Mouse (Mus musculus) thymus, postnatal 10 days (tissue): ENCODE measurements at regions not wholly inside any gene's neighbourhood (a gene's known extent, or its start where the extent isn't known, plus 50 kb on each side); places are given as distances from the start of the nearest gene placed in this dataset.

ENCODE experiments used
- DNase-seq, 2 experiments: peaks; one replicate each; pipeline ENCODE4 v3.0.0; 2021; ENCODE audit warnings: low spot score in 2 of 2

DNA sequence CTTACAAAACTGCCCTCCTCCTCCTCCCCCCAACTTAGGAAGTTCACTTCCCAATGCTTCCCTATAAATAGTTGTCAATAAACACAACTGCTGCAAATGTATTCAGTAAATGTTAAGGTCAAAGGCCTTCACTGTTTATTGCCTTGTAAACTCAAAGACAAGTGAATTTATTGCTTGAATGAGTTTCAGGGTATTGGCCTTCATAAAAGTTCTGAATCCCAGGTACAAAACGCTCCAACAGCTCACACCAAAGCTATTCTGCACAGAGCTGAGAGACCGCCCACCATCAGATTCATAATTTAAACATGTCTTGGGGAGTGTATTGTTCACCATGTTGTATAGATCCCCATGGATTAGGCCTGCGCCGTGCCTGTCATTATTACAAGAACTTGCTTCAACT, 53.9 kb upstream of the Cdkn3 start:
- DNase-seq = no peak

DNA sequence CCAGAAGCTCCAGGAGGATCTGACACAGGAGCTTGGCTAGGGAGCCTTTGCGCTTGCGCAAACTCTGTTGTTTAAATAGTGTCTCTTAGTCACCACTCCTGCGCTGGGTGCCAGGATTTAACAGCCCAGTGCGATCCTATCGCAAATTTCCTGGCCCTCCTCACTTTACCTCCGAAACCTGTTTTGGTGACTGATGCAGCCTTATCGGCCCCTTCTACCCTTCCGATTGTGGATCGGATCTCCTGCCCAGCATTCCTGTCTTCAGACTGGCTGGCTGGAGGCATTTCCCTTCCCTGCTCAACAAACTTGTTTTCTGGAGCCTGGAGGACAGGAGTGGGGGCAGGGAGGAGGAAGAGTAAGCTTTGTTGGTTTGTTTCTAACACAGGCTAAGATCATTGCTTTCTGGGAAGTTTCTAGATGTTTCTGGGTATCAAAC, 56.0 kb upstream of the Cdkn3 start:
- DNase-seq = no peak

DNA sequence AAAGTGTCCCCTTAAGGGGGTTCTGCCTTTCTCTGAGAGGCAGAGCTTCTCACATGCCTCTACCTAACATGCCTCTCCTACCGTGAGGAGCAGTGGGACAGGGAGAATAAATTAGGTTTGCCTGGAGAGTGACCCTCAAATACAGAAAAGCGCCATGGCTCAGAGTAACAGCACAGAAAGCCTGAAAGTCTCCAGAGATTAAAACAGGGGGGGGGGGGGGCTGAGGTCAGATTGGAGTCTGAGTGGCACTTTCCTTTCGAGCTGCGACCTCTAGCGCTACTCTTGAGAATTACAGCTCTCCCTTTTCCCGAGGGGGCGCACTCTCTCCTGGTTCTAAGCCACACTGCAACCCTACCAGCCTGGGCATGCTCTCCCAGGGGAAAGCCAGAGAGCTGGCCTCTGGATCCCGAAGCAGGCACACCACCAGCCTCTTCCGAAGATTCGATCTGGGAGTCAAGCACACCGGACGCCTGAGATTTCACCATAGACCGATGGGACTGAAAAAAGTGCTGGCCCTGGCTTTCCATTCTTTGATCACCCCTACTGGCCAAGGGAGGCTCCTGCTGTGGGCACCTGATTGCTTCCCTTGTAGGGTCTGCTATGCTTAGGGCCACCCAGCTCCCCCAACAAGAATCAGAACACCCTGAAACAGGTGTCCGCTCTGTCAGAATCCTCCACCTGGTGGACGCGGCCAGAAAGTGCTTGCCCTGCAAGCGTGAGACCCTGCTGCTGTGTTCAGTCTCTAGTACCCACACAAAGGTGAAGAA, 57.5 kb upstream of the Cdkn3 start:
- peak in 1 of 2 experiments; percentile 42 for DNase-seq

DNA sequence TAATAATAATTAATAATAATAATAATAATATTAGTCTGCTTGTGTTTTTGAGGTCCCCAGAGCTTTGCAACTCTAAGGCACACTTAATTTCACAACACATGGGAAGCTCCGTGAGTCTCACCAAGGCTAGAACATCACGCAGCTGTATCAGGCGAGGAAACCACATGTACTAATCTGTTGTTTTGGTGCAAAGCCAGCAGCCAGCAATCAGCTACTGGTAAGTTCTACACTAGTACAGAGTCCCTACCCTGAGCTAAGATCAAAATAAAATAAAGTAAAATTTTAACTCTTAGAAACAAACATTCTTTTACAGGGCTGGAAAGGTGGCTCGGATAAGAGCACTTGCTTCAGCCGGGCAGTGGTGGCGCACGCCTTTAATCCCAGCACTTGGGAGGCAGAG, 67.8 kb upstream of the Cdkn3 start:
- no peak for DNase-seq

DNA sequence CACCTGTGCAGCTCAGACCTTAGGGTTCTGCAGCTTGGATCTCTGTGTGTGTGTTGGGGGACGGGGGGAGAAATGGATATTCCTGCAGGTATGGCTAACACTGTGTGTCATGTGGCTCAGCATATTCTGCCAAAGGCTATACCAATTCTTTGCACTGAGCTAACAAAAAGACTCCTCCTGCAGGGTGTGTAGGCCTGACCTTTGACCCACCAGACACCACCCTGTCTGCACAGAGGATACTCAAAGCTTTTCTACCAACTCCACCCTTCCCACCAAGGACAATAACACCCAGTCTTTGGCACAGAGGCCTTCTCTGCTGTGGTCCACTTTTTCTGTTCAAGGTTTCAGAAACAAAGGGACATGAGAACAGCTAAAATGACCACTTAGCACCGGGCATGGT, 68.3 kb upstream of the Cdkn3 start:
- DNase-seq = no peak

DNA sequence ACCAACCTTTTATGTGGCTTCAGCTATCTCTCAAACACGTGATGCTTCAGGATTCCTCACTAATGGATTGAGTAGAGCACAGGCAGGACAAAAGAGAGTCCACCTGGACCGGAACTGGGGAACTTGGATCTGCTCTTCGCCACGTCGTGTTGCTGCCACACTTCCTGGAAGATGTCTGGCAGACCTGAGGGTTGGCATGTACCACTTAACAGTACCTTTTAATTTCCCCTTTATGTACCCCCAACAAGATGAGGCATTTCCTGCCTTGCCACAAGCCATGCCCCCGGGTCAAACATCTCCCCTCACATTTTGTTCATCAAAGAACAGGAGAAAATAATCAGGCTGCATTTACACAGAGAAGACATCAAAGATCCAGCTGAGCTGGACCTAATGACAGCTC, 77.6 kb upstream of the Cdkn3 start:
- DNase-seq = no peak

DNA sequence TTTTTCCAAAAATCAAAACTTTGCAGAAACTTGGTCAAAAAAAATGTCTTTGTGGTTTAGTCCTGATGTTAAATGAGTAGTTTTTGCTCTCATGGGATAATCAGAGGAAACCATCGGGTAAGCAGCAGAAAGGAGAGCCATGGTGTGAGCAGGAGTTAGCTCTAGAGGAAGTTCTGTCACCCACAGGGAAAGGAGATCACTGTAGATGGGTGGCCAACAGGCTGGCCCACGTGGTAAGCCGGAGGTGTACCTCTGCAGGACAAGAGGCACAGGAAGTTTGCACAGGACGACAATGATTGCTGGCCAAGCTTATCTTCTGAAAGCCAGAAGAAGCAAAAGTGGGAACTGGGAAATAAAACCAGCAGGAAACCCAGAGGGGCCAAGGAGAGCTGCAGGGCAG, 81.4 kb upstream of the Cdkn3 start:
- no peak for DNase-seq

DNA sequence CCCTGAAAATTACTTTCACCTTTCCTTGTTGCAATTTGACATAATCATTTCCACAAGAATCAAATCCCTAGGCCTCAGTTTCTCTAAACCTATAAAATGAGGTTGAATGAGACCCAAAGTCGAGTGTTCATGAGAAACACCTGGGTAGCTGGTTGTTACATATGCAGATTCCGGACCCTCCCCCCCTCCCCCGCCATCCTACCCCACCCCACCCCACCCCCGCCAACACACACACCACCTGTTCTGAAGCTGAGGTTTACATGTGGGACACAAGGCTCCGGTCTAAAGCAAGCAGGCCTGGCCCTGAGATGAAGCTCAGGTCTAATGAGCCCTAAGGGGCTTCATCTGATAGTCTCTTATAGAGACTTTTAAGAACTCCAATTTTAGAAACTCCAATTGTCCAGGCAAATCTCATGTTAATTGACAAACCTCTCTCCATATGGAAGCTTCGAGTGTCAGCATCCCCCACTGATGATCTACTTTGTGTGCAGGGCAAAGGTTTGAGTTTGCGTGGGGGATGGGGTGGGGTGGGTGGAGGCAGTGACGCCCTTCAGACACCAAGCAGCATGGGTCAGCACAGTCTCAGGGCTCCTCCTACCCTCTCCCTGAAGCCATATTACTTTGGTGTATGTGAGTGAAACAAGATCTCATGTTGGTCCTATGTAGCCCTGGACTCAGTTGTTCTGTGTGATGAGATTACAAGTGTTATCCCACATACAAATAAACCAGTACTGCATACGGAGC, 88.7 kb upstream of the Cdkn3 start:
- no peak for DNase-seq

DNA sequence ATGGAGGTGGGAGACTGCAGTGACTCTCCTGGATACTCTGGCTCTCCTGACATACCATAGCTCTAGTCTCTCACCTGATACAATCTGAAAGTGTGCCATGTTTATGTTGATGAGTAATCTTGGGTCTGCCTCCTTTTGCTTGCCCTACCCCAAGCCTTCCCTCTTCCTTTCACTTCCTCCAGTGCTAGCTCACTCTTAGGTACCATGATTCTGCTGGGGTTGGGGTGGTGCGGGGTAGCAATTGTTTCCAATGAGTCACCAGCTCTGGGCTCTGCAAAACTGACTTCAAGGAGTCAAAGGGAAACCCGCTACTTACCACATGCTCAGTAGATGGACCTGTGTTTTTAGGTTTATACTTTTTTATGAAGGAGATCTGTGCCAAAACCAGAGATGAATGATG, 89.3 kb upstream of the Cdkn3 start:
- DNase-seq = no peak

DNA sequence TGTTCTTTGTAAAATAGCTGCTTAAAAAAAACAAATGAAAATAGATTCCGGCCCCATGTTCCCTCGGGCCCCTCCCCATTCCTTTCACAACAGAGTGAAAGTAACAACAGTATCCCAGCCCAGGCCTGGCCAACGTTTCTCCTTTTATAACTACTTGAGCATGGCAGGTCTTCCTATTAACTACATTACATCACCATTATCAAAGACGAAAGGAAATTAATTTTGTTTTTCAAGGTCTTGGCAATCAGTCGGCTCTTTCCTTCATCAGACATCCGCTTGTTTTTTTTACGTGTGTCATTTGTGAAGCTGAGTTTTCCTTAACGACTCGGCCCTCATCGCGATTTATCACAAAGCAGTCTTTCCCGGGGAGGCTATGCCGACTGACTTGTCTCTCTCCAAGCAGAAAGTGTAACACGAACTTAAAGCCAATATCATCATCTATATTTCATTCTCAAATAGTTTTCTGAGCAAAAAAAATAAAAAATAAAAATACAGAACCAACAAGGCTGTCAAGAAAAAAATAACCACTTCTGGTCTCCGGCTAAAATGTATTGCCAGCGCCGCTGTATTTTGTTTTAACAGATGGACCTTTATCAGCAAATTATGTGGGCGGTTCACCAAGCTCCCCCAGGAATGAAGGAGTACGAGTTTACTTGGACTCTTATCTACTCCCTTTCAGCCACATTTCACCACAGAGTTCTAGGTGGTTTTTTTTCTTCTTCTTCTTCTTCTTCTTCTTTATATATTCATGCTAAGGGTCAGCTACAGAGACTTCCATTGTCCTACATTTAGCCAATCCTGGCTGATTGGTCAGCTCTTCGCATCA, 89.9 kb upstream of the Cdkn3 start:
- DNase-seq = no peak

DNA sequence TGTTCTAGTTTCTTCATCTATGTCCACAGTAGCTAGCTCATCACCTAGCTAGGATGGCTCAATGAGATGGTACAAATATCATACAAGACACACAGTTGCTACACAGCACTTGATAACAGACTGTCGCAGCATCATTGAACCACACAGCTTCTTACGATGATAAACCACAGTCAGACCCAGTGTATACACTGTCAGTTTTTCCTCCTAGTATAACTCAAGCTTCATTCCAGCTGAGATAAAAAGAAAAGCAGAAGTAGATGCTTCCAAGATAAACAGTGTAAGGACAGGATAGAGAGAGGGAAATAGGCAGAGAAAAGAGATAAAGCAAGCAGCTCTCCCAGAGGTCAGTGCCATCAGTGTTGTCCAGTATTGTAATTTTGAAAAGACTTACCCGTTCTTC, 92.1 kb upstream of the Cdkn3 start:
- DNase-seq = no peak

DNA sequence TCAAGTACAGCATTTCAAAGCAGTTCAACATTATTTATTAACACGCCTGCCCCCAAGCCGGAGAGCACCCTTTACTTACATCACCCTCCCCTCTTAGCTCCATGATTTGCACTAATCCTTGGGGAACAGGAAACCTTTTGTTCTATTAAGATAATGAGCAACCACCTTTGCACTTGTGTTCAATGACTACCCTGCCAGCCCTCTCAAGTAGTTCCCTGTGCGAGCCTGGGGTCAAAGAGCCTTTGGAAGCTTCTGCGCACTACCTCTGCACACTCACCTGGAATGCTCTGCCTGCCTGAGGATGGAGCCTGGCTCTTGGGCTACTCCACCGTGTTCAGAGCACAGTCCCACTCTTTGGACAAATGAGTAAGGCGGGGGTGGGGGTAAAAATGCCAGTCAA, 96.0 kb upstream of the Cdkn3 start:
- DNase-seq = no peak

DNA sequence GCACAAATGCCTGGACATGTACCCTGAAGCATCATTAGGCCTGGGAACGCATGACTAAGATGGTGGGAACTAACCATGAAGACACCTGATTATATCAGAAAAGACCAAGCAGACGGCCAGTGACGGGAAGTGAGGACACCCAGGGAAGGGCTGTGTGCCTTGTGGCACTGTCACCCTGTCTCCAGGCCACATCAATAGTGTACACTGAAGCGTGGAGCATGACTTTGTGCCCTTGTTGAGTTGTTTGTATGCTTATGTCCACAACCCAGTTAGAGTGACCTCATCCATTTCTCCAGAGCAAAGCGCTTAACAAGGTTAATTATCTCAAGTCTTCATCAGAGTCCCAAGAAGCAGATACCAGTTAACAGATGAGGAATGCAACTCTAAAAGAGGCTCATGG, 96.8 kb upstream of the Cdkn3 start:
- no peak for DNase-seq

DNA sequence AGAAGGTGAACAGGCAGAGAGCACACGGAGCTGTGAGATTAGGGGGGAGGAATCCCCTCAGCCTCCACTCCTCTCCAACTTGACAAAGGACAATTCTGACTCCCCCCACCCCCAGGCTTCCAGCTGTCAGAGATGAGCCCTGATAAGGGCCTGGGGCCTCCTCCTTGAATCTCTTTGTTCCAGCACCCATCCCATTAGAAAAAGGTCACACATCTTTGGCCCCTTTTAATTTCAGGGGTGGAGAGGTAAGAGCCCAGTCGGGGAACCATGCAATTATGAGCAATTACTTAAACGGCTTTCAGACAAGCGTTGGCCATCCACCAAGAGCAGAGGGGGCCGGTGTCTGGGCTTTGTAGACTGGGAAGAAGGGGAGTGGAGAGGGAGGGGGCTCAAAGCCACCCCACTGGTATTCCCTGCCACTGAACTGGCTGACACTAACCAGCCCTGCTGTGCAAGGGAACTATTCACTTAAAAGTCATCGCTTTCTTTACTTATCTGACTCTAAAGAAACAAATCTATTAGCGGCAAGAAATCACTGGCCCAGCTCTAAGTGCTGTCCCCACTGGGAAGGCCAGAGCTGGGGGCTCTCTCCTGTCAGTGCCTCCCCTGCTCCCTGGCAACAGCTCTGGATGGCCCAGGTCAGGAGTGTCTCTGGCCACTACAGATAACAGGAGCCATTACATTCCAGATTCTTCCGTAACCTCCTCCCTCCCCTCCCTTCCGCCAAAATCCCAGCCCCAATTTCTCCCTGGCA, 98.4 kb upstream of the Cdkn3 start:
- no peak for DNase-seq

DNA sequence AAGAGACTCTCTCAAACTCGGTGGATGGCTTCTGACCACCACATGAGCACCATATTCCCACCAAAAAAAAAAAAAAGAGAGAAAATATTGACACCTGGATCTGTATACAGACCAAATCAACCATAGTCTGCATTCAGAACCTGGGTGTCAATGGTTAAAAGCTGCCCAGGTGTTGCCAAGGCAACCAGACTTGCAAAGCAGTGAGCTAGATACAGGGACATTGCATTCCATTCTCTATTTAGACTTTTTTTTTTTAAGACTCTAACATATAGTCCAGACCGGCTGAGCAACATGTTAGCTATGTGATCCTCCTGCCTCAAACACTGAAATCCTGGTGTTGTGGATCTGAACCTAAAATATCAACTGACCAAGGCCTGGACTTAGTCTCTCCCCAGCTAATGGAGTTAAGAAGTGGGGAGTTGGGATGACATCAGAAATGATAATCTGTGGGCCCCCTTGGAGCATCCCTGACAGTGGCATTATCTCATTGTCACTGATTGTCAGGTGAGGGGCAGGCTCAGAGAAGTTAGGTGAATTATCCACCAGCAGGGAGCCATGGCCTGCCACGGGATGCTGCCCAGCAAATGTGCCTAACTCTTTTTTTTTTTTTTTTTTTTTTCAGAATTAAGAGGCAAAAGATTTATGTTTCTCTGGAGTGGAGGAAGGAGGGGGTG, 99.1 kb upstream of the Cdkn3 start:
- no peak for DNase-seq

DNA sequence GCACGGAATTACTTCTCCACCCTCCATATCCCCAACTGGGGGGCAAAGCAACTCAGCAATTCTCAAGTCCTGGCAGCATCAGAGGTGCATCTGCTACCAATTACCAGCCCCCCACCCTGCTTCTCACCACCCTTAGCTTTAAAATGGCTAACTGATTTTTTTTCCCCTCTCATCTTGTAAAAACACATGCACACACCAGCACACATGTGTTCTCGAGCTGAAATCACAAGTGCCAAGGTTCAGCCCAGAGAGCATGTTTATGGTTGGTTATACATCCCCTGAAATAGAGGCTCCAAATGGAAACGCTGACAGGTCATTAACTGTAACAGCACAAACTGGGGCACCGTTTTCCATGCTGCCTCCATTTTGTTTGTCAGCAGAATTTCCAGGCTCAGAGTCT, 101.0 kb upstream of the Cdkn3 start:
- DNase-seq = no peak

DNA sequence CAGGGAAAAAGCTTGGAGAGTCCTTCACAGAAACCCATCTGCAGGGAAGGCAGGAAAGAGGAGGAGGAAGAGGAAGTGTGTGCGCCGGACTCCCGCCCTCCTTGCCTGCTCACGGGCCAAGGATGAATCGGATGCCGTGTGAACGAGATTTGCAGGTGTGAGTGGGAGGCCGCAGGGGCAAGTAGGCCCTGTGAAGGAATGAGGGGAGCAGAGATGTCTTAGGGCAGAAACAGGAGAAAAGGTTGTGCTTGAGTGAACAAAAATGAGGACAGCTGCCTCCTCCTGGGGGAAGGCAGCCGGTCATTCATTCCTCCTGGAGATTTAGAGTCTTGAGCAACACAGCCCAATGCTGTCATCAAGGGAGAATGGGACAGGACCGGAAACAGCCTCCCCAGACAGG, 104.1 kb upstream of the Cdkn3 start:
- DNase-seq = no peak

DNA sequence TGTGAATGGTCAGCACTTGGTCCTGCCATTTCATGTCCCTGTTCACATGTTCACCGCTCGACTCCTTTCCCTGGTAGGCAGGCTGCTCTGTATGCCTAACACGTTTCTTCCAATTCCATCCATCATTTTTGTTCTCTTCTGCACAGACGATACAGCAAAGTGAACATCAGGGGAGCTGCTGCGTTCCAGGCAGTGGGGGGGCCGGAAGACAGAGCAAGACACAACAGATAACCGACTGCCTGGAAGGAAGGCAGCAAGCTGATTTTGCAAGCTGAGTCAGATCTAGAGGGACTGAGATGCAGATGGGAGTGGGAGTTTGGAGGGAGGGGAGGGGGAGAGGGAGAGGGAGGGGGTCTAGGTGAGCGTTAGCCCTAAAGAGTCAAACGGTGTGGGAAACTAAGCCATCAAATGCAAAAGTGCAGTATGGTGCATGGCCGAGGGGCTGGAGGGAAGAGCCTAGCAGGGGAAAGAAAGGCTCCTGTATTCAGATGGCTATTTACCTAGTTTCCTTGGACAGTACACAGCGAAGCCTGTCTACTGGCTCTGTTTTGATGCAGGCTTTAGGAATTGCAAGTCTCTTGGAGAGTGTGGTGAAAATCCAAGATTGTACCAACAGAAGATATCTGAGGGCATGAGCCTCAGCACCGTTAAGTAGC, 112.9 kb upstream of the Cdkn3 start:
- DNase-seq = no peak

DNA sequence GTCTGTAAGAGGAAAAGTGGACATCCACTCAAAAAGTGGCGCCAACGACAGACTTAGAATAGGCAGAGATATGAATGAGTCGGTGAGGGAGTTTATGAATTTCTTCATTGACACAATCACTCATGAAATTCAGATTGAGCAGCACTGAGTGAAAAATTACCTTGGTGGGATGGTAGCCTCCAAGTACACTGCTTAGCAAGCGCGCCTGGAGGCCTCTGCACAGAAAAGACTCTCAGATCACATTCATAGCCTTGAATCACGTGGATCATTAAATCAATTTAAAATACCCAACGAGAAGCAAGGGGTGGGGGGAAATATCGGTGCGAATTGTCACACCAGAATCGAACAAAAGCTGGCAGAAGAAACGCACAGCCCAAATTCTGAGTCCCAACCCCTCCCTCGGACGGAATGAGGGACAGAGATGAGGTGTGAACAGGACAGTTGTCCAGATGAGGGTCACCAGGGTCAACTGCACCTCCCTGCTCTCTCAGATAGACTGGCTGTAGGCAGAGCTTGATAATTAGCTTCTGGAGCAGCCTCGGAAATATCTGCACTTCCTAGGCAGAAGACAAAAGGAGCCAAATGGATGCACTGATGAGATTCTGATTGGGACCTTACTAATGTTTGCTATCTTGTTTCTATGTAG, 113.5 kb upstream of the Cdkn3 start:
- DNase-seq = no peak

DNA sequence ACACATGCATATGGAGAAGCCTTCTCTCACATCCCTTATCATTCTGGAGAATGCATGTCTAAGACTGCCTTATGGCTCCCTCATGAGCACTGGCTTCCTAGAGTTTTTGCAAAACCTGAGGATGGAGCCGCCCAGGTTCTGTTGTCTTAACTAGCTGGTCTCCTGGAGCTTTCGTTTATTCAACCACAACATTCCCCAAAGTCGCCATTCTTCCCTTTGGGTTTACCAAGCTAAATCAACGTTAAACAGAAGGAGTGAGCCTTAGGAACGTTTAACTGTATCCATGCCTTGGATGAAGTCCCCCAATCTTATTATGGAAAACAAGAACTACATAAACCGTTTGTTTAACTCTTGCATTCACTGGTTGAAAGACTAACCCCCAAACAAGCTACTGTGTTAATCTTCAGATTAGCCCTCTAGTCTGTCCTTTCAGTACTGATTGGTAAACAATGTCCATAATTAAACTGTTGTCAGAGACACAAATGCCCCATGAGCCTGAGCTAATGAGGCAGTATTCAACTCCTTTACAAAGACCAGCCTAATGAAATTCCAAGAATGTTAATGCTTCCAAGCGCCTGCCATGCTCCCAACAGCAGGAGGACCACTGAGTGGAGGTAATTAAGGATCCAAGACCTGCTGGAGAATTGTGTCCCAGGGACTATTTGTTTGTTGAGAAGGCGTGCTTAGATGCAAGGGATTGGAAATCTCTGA, 121.1 kb upstream of the Cdkn3 start:
- no peak for DNase-seq
